Mouse (Mus musculus): ENCODE measurements at regions not wholly inside any gene's neighbourhood (a gene's known extent, or its start where the extent isn't known, plus 50 kb on each side); places are given as distances from the start of the nearest gene placed in this dataset.

- DNase-seq (ENCODE audit: low read depth, low spot score): no peak
These were observed 79.2 kb downstream of the 1700020N01Rik start for GRCm38 (mm10) chr10:21672171-21672570.

GRCm38 (mm10) chr10:21672666-21673065 lies 79.7 kb downstream of the 1700020N01Rik start:
- no peak for DNase-seq (ENCODE audit: low read depth, low spot score)

GRCm38 (mm10) chr10:21673831-21674230 lies 80.9 kb downstream of the 1700020N01Rik start:
- DNase-seq (ENCODE audit: low read depth, low spot score): no peak

- DNase-seq (ENCODE audit: low read depth, low spot score): no peak
These were observed 82.8 kb downstream of the 1700020N01Rik start for GRCm38 (mm10) chr10:21675786-21676185.

GRCm38 (mm10) chr10:21677911-21678310 lies 85.0 kb downstream of the 1700020N01Rik start:
- DNase-seq (ENCODE audit: low read depth, low spot score): no peak

GRCm38 (mm10) chr10:21678372-21678771 lies 85.4 kb downstream of the 1700020N01Rik start:
- no peak for DNase-seq (ENCODE audit: low read depth, low spot score)

GRCm38 (mm10) chr10:21678811-21679451 lies 86.0 kb downstream of the 1700020N01Rik start:
- DNase-seq (ENCODE audit: low read depth, low spot score): peak; percentile 36

- DNase-seq (ENCODE audit: low read depth, low spot score): no peak
These were observed 87.8 kb downstream of the 1700020N01Rik start for GRCm38 (mm10) chr10:21680789-21681188.

GRCm38 (mm10) chr10:21684286-21685013 lies 91.5 kb downstream of the 1700020N01Rik start:
- DNase-seq (ENCODE audit: low read depth, low spot score): no peak

- DNase-seq (ENCODE audit: low read depth, low spot score): no peak
These were observed 92.3 kb downstream of the 1700020N01Rik start for GRCm38 (mm10) chr10:21685122-21685798.

- DNase-seq (ENCODE audit: low read depth, low spot score): no peak
These were observed 93.1 kb downstream of the 1700020N01Rik start for GRCm38 (mm10) chr10:21686060-21686459.

- DNase-seq (ENCODE audit: low read depth, low spot score): no peak
These were observed 94.5 kb downstream of the 1700020N01Rik start for GRCm38 (mm10) chr10:21687484-21687883.

- no peak for DNase-seq (ENCODE audit: low read depth, low spot score)
These were observed 95.6 kb downstream of the 1700020N01Rik start for GRCm38 (mm10) chr10:21688513-21688912.

- DNase-seq (ENCODE audit: low read depth, low spot score): no peak
These were observed 96.9 kb downstream of the 1700020N01Rik start for GRCm38 (mm10) chr10:21689847-21690269.

GRCm38 (mm10) chr10:21695185-21695584 lies 102.2 kb downstream of the 1700020N01Rik start:
- DNase-seq (ENCODE audit: low read depth, low spot score): no peak

- no peak for DNase-seq (ENCODE audit: low read depth, low spot score)
These were observed 103.7 kb downstream of the 1700020N01Rik start for GRCm38 (mm10) chr10:21696671-21697070.

GRCm38 (mm10) chr10:21701580-21701979 lies 108.6 kb downstream of the 1700020N01Rik start:
- DNase-seq (ENCODE audit: low read depth, low spot score): peak; percentile 95

GRCm38 (mm10) chr10:21702134-21702533 lies 109.2 kb downstream of the 1700020N01Rik start:
- DNase-seq (ENCODE audit: low read depth, low spot score): no peak

- DNase-seq (ENCODE audit: low read depth, low spot score): no peak
These were observed 118.9 kb downstream of the 1700020N01Rik start for GRCm38 (mm10) chr10:21711866-21712265.

- no peak for DNase-seq (ENCODE audit: low read depth, low spot score)
These were observed 119.9 kb downstream of the 1700020N01Rik start for GRCm38 (mm10) chr10:21712828-21713227.

- no peak for DNase-seq (ENCODE audit: low read depth, low spot score)
These were observed 122.5 kb downstream of the 1700020N01Rik start for GRCm38 (mm10) chr10:21715436-21715835.

- no peak for DNase-seq (ENCODE audit: low read depth, low spot score)
These were observed 125.2 kb downstream of the 1700020N01Rik start for GRCm38 (mm10) chr10:21718189-21718588.

All from R1 (cell line).